Mouse (Mus musculus): Measurements from ENCODE around the gene Gm6583.

GRCm38 (mm10) chr5:112343205-112343595, 12.6 kb downstream of the Gm6583 start:
- TF ChIP-seq POLR2A (IDR thresholded peaks at IDR 0.05; ENCODE audit: low read depth, low read length) (no peak), CTCF (conservative IDR thresholded peaks at IDR 0.05; ENCODE audit: insufficient read depth, insufficient read length, low read depth, low read length) (no peak)

Measured in kidney, adult 2 months (tissue).